Mouse (Mus musculus) megakaryocyte, adult 5-6 weeks (primary cell): ENCODE data around the gene Megf11. TPM values are rescaled to one million over a fixed set of nuclear protein-coding genes. Genes with fewer than 3 reads are reported as not detected.

Source experiments
- ATAC-seq: 2 replicates; pipeline ENCODE4 v1.8.0; 2016; ENCODE audit warnings: mild to moderate bottlenecking, inconsistent platforms; ENCODE audit not compliant: poor library complexity, severe bottlenecking
- total RNA-seq, 2 experiments: library from RNA; stranded (forward) in 1 of 2; stranded (reverse) in 1 of 2; fragments of 153-499, 151-499 nt in 1 of 2; fragments of 221-1000, 200-1000 nt in 1 of 2; gene quantifications; 2 replicates each; pipeline versions ENCODE4 v1.2.3 to v1.2.4; 2015 to 2017

The Megf11 gene
- total RNA-seq, 2 experiments from 2014 or later = 0.04 TPM

GRCm38 (mm10) chr9:64638250-64638649, 252.8 kb downstream of the Megf11 start:
- ATAC-seq = no peak

GRCm38 (mm10) chr9:64639664-64640063, 254.2 kb downstream of the Megf11 start:
- no peak for ATAC-seq

GRCm38 (mm10) chr9:64644129-64644528, 258.7 kb downstream of the Megf11 start:
- ATAC-seq = no peak

DNA sequence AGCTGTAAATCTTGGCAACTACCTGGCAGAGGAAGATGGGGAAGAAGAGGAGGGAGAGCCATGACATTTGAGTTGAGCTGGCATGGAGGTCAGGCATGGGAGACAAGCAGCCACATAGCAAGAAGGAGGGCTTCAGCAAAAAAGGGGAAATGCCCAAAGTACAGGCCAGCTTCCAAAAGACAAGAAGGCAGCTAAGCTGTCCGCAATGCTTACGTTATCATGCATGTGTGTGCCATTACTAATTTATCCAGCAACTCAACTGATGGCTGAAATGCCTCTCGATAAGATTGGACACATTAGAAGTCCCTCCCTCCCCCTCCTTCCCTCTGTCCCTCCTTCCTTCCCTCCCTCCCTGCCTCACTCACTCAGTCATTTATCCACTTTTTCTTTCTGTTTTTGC, 260.0 kb downstream of the Megf11 start:
- no peak for ATAC-seq

DNA sequence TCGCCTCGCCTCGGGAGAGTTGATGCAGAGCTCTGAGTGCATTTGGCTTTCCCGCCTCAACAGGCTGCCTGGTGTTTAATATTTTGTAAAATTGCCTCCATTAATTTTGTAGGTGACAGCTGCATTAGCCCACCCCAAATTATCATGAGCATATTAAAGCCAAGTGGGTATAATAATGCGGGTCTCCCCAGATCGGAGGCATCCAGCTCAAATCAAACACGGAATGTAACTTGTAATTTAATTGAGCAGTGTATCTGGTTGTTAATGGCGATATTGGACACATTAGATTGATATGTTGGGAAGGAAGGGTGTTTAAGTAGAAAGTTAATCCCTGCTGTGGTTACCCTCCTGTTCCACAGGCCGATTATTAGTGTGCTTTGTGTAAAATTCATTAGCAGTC, 264.0 kb downstream of the Megf11 start:
- ATAC-seq = no peak

GRCm38 (mm10) chr9:64649892-64650291, 264.5 kb downstream of the Megf11 start:
- ATAC-seq = no peak

GRCm38 (mm10) chr9:64651181-64651580, 265.8 kb downstream of the Megf11 start:
- no peak for ATAC-seq

DNA sequence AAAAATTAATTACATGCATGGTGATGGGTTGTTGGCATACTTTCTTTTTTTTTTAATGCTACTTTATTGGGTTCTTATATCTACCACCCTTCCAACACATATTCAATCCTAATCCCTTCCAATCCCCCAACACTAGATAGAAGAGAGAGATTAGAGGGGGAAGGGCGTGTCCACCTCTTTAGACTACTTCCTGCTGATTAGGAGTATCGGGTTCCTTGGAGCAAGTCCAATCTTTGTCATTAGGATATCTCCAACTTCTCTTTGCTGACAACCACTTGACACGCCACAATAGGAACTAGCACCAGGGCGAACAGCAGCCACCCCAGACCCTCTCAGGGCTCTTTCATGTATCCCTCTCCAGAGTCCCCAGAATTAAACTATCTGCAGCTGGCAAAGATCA, 266.3 kb downstream of the Megf11 start:
- no peak for ATAC-seq

- ATAC-seq = no peak
Observed at GRCm38 (mm10) chr9:64652138-64652537, 266.7 kb downstream of the Megf11 start.

DNA sequence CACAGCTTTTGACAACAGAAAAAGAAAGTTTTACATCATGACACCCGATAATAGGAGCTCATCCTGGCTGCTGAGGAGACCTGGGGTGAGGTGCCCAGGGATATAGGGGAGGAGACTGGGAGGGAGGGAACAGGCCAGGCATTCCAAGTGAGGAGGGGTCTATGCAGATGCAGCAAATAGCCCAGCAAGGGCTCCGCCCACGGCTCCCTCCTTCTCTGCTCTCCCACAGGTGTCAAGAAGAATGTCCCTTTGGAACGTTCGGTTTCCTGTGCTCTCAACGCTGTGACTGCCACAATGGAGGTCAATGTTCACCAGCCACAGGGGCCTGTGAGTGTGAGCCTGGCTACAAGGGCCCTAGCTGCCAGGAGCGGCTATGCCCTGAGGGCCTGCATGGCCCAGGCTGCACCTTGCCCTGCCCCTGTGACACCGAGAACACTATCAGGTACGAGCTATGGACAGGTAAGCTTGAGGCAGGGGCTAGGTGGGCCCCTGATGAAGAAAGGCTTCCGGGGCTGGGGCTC, 267.5 kb downstream of the Megf11 start:
- ATAC-seq = no peak

DNA sequence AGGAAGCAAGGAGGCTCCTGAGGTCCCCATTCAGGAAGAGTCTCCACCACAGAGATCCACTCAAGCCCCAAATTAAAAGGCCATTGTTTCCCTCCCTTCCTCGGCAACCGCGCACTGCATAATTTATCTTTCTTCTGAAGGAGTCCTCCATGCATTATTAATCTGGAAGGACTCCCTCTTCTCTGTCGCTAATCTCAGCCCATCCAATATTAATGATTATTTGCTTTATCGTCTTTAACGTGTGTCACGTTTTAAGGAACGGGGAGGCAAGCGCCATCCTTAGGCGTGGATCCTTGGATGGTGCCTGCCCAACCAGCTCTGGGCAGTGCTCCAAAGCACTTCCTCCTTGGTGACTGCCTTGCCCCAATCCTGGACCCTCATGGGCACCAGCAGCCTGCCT, 269.3 kb downstream of the Megf11 start:
- no peak for ATAC-seq

- no peak for ATAC-seq
Observed at GRCm38 (mm10) chr9:64656613-64657012, 271.2 kb downstream of the Megf11 start.

DNA sequence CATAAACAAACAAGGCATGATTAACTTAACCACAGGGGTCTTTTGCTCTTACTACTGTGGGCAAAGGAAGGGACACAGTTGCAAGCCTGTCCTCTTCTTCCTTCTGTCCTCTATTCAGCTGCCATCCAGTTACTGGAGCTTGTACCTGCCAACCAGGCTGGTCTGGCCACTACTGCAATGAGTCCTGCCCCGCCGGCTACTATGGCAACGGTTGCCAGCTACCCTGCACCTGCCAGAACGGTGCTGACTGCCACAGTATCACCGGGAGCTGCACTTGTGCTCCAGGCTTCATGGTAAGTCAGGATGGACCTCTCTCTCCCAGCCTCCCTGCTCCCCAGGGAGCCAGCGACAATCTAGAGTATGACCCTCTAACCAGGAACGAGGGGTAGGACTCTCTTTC, 274.8 kb downstream of the Megf11 start:
- ATAC-seq = no peak

- no peak for ATAC-seq
Observed at GRCm38 (mm10) chr9:64664612-64665011, 279.2 kb downstream of the Megf11 start.

DNA sequence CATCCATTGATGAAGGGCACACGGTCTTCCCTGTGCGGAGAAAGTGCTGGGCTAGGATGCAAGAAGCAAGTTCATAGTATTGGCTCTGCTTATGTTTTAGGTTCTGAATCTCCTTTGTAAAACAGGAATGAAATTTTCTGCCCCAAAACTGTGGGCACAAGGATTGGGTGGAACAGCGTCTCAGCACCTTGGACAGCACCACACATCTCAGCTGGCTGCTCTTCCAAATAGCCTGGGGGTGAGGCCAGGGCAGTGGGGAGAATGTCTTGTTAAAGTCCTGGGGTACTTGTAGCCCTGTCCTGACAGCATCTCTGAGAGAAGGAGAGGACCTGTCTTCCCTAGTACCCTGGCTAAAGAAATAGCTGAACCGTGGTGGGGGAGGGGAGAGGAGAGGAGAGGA, 281.1 kb downstream of the Megf11 start:
- no peak for ATAC-seq

GRCm38 (mm10) chr9:64667513-64667912, 282.1 kb downstream of the Megf11 start:
- ATAC-seq = no peak

DNA sequence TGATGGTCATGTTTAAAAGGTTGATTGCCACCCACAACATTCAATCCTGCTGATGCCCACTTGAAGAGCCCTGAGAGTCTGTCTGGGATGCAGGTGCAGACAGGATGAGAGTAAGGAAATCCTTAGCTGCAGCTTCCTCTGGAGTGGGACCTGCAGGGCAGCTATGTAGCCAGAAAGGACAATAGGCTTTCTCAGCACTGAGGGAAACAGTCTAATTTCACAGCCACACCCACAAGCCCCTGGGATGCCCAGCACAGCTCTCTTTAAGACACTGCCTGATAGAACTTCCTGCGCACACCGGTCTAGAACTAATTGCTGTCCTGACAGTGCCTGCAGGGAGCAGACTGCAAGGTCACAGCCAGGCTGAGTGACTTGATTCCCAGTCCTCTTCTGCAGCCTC, 282.6 kb downstream of the Megf11 start:
- ATAC-seq = no peak

- peak; percentile 77 for ATAC-seq
Observed at GRCm38 (mm10) chr9:64671341-64672319, 286.2 kb downstream of the Megf11 start.

DNA sequence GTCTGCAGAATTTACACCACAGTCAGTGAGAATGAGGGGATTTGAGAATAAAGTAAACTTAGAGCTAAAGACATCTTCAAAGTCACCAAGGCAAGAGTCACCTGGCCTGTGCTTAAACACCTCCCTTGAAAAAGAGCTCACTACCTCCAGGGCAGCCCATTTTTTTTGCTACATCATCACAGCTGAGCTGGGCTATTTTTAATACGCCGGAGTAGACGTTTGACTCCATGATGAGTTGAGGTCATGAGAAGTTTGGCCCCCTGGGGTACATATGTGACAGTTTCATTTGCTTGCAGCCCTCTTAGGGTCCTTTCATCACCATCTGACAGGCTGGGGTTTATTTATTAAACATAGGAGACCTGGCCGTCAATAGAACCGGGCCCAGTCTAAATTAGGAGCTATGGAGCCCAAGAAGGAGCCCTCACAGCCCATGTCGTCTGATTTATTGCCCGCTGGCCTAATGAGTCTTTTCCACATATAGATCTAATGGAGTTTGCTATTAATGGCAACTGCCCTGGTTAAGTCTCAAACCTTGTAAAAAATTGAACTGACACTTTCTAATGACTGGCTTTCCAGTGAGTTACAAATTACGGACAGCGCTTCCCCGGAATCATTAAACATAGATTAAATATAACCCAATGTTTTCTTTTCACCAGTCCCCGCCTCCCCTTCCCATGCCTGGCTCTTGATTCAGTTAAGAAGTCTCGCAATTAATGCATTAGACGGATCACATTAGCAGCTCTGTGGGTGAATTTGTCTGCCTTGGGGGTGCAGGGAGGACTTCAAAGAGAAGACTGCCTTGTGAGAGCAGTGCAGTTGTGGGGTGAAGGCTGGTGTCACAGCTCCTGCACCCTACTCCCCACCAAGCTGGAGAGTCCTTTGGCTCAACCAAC, 301.9 kb downstream of the Megf11 start:
- no peak for ATAC-seq

DNA sequence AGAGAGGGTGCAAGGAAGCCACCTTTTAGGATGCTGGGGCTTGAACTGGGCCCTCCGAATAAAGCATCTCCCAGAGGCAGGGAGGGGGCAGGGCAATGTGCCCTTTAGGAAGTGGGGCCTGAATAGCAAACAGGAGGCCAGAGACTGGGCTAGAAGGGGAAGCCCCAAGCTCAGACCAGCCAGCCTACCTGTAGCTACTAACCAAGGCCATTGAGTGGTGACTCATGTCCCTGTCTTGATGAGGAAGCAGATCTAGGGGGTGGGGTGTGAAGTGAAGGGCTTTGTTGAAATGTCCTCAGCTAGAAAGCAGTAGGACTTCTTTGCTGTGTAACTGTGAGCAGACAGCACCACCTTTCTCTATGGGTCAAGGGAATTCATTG, 302.6 kb downstream of the Megf11 start:
- ATAC-seq = peak; percentile 75

DNA sequence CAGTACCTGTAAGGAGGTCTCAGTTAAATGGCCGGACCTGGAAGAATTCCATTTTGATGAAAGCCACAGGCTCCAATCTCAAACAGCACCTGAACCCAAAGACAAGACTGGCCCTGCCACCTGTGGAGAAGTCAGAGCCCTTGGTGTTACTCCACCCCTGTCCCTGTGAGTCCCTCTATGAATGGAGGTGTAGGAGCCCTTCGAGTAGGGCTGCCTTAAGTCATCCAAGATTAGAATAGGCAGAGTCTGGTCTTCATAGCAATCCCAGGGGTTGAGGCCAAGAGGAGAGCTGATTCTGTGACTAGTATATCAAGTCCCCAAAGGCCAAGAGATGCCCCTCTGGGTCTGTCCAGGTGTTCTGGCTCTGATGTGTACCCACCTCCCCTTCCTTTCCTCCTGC, 305.3 kb downstream of the Megf11 start:
- no peak for ATAC-seq
